Mouse (Mus musculus) c-Kit-negative CD71-positive TER-119-positive erythroid progenitor cells, embryonic 14.5 days (primary cell): Measurements from ENCODE around the gene Cby1.
"Not testable (repeated sequence)": the region's sequence is repeated elsewhere in the genome, so short reads cannot be mapped to it uniquely, and the experiment has no call there.

Experiments used
- DNase-seq: peaks from one replicate; pipeline ENCODE4 v3.0.0-alpha.2; 2013; ENCODE audit warnings: low read depth, low spot score

Gene Cby1

GRCm38 (mm10) chr15:79658531-79659375 lies at the start of gene Cby1, which contains the start of gene Fam227a:
TSS of gene Cby1 (plus strand) at chr15:79659199.
TSS of gene Fam227a (minus strand) at chr15:79658956.
- peak; percentile 92 for DNase-seq

GRCm38 (mm10) chr15:79609226-79609625 lies 49.8 kb upstream of the Cby1 start:
- DNase-seq, result no peak

- no peak for DNase-seq
Measured at GRCm38 (mm10) chr15:79615501-79615900, 43.5 kb upstream of the Cby1 start.

GRCm38 (mm10) chr15:79616729-79617128 lies 42.3 kb upstream of the Cby1 start:
- no peak for DNase-seq

- DNase-seq, result no peak
Measured at GRCm38 (mm10) chr15:79617135-79617534, 41.9 kb upstream of the Cby1 start.

- DNase-seq, result no peak
Measured at GRCm38 (mm10) chr15:79618456-79618855, 40.5 kb upstream of the Cby1 start.

- DNase-seq, result no peak
Measured at GRCm38 (mm10) chr15:79619770-79620414, 39.1 kb upstream of the Cby1 start.

GRCm38 (mm10) chr15:79630471-79630870 lies 28.5 kb upstream of the Cby1 start:
- no peak for DNase-seq

GRCm38 (mm10) chr15:79641135-79641817 lies 17.7 kb upstream of the Cby1 start:
- DNase-seq, result no peak

- DNase-seq, result no peak
Measured at GRCm38 (mm10) chr15:79645483-79645882, 13.5 kb upstream of the Cby1 start.

GRCm38 (mm10) chr15:79648130-79648529 lies 10.9 kb upstream of the Cby1 start:
- DNase-seq, result no peak

GRCm38 (mm10) chr15:79650569-79650968 lies 8.4 kb upstream of the Cby1 start:
- peak; percentile 37 for DNase-seq

GRCm38 (mm10) chr15:79651481-79651880 lies 7.5 kb upstream of the Cby1 start:
- DNase-seq, result peak; percentile 43

- DNase-seq, result no peak
Measured at GRCm38 (mm10) chr15:79656451-79656850, 2.5 kb upstream of the Cby1 start.

GRCm38 (mm10) chr15:79657837-79658530 lies 1.0 kb upstream of the Cby1 start:
- peak; percentile 93 for DNase-seq

GRCm38 (mm10) chr15:79661852-79662251 lies 2.9 kb downstream of the Cby1 start:
- no peak for DNase-seq

GRCm38 (mm10) chr15:79664666-79665065 lies 5.7 kb downstream of the Cby1 start:
- no peak for DNase-seq

GRCm38 (mm10) chr15:79669195-79669594 lies 10.2 kb downstream of the Cby1 start:
- DNase-seq, result no peak

GRCm38 (mm10) chr15:79670249-79670971 lies 11.4 kb downstream of the Cby1 start, which contains the start of gene Tomm22:
TSS of gene Tomm22 (plus strand) at chr15:79670861.
- peak; percentile 76 for DNase-seq

GRCm38 (mm10) chr15:79670972-79671299 lies 11.9 kb downstream of the Cby1 start:
- DNase-seq, result no peak

GRCm38 (mm10) chr15:79671828-79672348 lies 12.9 kb downstream of the Cby1 start:
- DNase-seq, result not testable (repeated sequence)
